Mouse (Mus musculus): ENCODE data around the gene Grm6. TPM values are rescaled to one million over a fixed set of nuclear protein-coding genes. Genes with fewer than 3 reads are reported as not detected.

Grm6 gene
- total RNA-seq, 2 experiments from 2014 or later = not detected

GRCm38 (mm10) chr11:50913301-50913700 lies 62.8 kb downstream of the Grm6 start:
- no peak for DNase-seq (ENCODE audit: low spot score in 2 of 2)

- no peak for DNase-seq (ENCODE audit: low spot score in 2 of 2)
Measured at GRCm38 (mm10) chr11:50914461-50914860, 64.0 kb downstream of the Grm6 start.

Other genes starting within 250 kb of the Grm6 start
- gene Adamts2, start 248.6 kb upstream of the Grm6 start, total RNA-seq (2021) = 1 to 10 TPM; 3.2 to 9.9 TPM
- 1 to 10 TPM; 4.3 to 4.8 TPM for gene Zfp354c, start 23.0 kb upstream of the Grm6 start, total RNA-seq (2021)
- gene Zfp879, start 9.1 kb upstream of the Grm6 start, total RNA-seq (2021) = under 1 TPM; 0.53 to 0.99 TPM
- 1 to 10 TPM; 1.5 to 2.3 TPM for gene Zfp454, start 37.0 kb downstream of the Grm6 start, total RNA-seq (2021)
- gene Zfp2, start 65.5 kb downstream of the Grm6 start, total RNA-seq (2021) = 1 to 10 TPM; 6.9 to 8.2 TPM
- gene Zfp354b, start 80.9 kb downstream of the Grm6 start, total RNA-seq (2021) = 1 to 10 TPM; 2.2 to 2.9 TPM
- not detected for gene 4933414I15Rik, start 93.1 kb downstream of the Grm6 start, total RNA-seq (2021)
- gene Prop1, start 103.1 kb downstream of the Grm6 start, total RNA-seq (2021) = not detected
- gene Olfr1378, start 115.8 kb downstream of the Grm6 start, total RNA-seq (2021) = not detected
- not detected for gene Olfr1377, start 131.3 kb downstream of the Grm6 start, total RNA-seq (2021)
- not detected for gene Olfr51, start 152.9 kb downstream of the Grm6 start, total RNA-seq (2021)
- under 1 TPM in 1 of 2 experiments, not detected in 1; 0.43 TPM for gene Olfr54, start 163.6 kb downstream of the Grm6 start, total RNA-seq (2021)
- not detected for gene Olfr1375, start 197.4 kb downstream of the Grm6 start, total RNA-seq (2021)
- 1 to 10 TPM; 5.6 to 9.8 TPM for gene Zfp354a, start 208.6 kb downstream of the Grm6 start, total RNA-seq (2021)

Measured in adrenal gland, adult 18-20 months (tissue).